Mouse (Mus musculus): ENCODE measurements around the gene Adamts17. TPM values are rescaled to one million over a fixed set of nuclear protein-coding genes. Genes with fewer than 3 reads are reported as not detected.

Gene Adamts17
- polyA plus RNA-seq, 1 experiment from 2014 or later, result 13.2 TPM

GRCm38 (mm10) chr7:66812289-66812688, 27.2 kb upstream of the Adamts17 start:
- no peak overlapping the region for H3K9ac ChIP-seq
- no peak for ATAC-seq (ENCODE audit: insufficient number of reproducible peaks, insufficient read depth, low FRiP score, low TSS enrichment, low read depth)
- peak overlapping the region; percentile 34; the same call in 1 of the 2 replicates for H3K27ac ChIP-seq
- no peaks in the 10 kb centered on the region for H3K9me3 ChIP-seq
- peaks cover 13% of the 10 kb centered on the region for H3K4me1 ChIP-seq
- no peaks in the 10 kb centered on the region for H3K36me3 ChIP-seq
- no peaks in the 10 kb centered on the region for H3K27me3 ChIP-seq
- H3K4me3 ChIP-seq, result no peak overlapping the region
- H3K4me2 ChIP-seq, result no peak overlapping the region
- 68% methylated on average over 4 of the region's 4 CpGs for WGBS

- ATAC-seq (ENCODE audit: insufficient number of reproducible peaks, insufficient read depth, low FRiP score, low TSS enrichment, low read depth), result peak; percentile 75
- Histone ChIP-seq H3K27ac (no peak overlapping the region), H3K27me3 (no peaks in the 10 kb centered on the region), H3K9me3 (no peaks in the 10 kb centered on the region), H3K9ac (no peak overlapping the region), H3K4me3 (no peak overlapping the region), H3K4me1 (peaks cover 13% of the 10 kb centered on the region), H3K36me3 (no peaks in the 10 kb centered on the region), H3K4me2 (no peak overlapping the region)
- WGBS, result 23% methylated on average over 9 of the region's 9 CpGs
These were observed 26.8 kb upstream of the Adamts17 start for GRCm38 (mm10) chr7:66812737-66813136.

GRCm38 (mm10) chr7:66813172-66813571, 26.4 kb upstream of the Adamts17 start:
- H3K27me3 ChIP-seq, result no peaks in the 10 kb centered on the region
- 63% methylated on average over 1 of the region's 1 CpGs for WGBS
- peaks cover 13% of the 10 kb centered on the region for H3K4me1 ChIP-seq
- no peak overlapping the region for H3K27ac ChIP-seq
- H3K9ac ChIP-seq, result no peak overlapping the region
- no peaks in the 10 kb centered on the region for H3K36me3 ChIP-seq
- no peak overlapping the region for H3K4me2 ChIP-seq
- no peak for ATAC-seq (ENCODE audit: insufficient number of reproducible peaks, insufficient read depth, low FRiP score, low TSS enrichment, low read depth)
- no peak overlapping the region for H3K4me3 ChIP-seq
- no peaks in the 10 kb centered on the region for H3K9me3 ChIP-seq

- 86% methylated on average over 6 of the region's 6 CpGs for WGBS
- Histone ChIP-seq H3K4me3 (no peak overlapping the region), H3K27ac (no peak overlapping the region), H3K4me2 (no peak overlapping the region), H3K9me3 (no peaks in the 10 kb centered on the region), H3K36me3 (no peaks in the 10 kb centered on the region), H3K27me3 (no peaks in the 10 kb centered on the region), H3K9ac (no peak overlapping the region), H3K4me1 (peaks cover 13% of the 10 kb centered on the region)
- ATAC-seq (ENCODE audit: insufficient number of reproducible peaks, insufficient read depth, low FRiP score, low TSS enrichment, low read depth), result no peak
These were observed 24.0 kb upstream of the Adamts17 start for GRCm38 (mm10) chr7:66815526-66815925.

- 26% methylated on average over 6 of the region's 6 CpGs for WGBS
- no peak for ATAC-seq (ENCODE audit: insufficient number of reproducible peaks, insufficient read depth, low FRiP score, low TSS enrichment, low read depth)
- Histone ChIP-seq H3K4me1 (peaks cover 6% of the 10 kb centered on the region; the same call in 1 of the 2 replicates), H3K9ac (no peak overlapping the region), H3K4me3 (no peak overlapping the region), H3K27ac (no peak overlapping the region), H3K4me2 (no peak overlapping the region), H3K9me3 (no peaks in the 10 kb centered on the region), H3K27me3 (no peaks in the 10 kb centered on the region), H3K36me3 (no peaks in the 10 kb centered on the region)
These were observed 19.5 kb upstream of the Adamts17 start for GRCm38 (mm10) chr7:66820034-66820433.

GRCm38 (mm10) chr7:66830803-66831202, 8.7 kb upstream of the Adamts17 start:
- Histone ChIP-seq H3K4me1 (peaks cover 31% of the 10 kb centered on the region), H3K9me3 (no peaks in the 10 kb centered on the region), H3K27me3 (no peaks in the 10 kb centered on the region)

GRCm38 (mm10) chr7:66831295-66831694, 8.2 kb upstream of the Adamts17 start:
- H3K27ac ChIP-seq, result peak overlapping the region; percentile 80

More at GRCm38 (mm10) chr7:66830803-66831202, 8.7 kb upstream of the Adamts17 start:
- WGBS, result 71% methylated on average over 5 of the region's 5 CpGs
- peak overlapping the region; percentile 23; the same call in 1 of the 2 replicates for H3K4me2 ChIP-seq
- H3K9ac ChIP-seq, result no peak overlapping the region
- no peaks in the 10 kb centered on the region for H3K36me3 ChIP-seq
- no peak for ATAC-seq (ENCODE audit: insufficient number of reproducible peaks, insufficient read depth, low FRiP score, low TSS enrichment, low read depth)
- H3K27ac ChIP-seq, result peak overlapping the region; percentile 80
- no peak overlapping the region for H3K4me3 ChIP-seq

GRCm38 (mm10) chr7:66840008-66840719, 629 bp downstream of the Adamts17 start:
- H3K4me1 ChIP-seq, result peaks cover 38% of the 10 kb centered on the region
- H3K4me3 ChIP-seq, result peak overlapping the region; percentile 67
- under 1% methylated on average over 74 of the region's 76 CpGs for WGBS
- H3K9me3 ChIP-seq, result no peaks in the 10 kb centered on the region
- peaks cover 10% of the 10 kb centered on the region for H3K27me3 ChIP-seq
- H3K36me3 ChIP-seq, result 0 out of 2 replicates have a peak, but pooled peaks cover 4% of the 10 kb centered on the region
- peak; percentile 1; the same call in 1 of the 2 replicates for ATAC-seq (ENCODE audit: insufficient number of reproducible peaks, insufficient read depth, low FRiP score, low TSS enrichment, low read depth)
- peak overlapping the region; percentile 70 for H3K27ac ChIP-seq
- H3K9ac ChIP-seq, result peak overlapping the region; percentile 79
- H3K4me2 ChIP-seq, result peak overlapping the region; percentile 99

More at GRCm38 (mm10) chr7:66831295-66831694, 8.2 kb upstream of the Adamts17 start:
- no peaks in the 10 kb centered on the region for H3K27me3 ChIP-seq
- peaks cover 31% of the 10 kb centered on the region for H3K4me1 ChIP-seq
- H3K4me2 ChIP-seq, result peak overlapping the region; percentile 23; the same call in 1 of the 2 replicates
- no peak overlapping the region for H3K9ac ChIP-seq
- H3K4me3 ChIP-seq, result no peak overlapping the region
- 31% methylated on average over 5 of the region's 5 CpGs for WGBS
- no peaks in the 10 kb centered on the region for H3K36me3 ChIP-seq
- H3K9me3 ChIP-seq, result no peaks in the 10 kb centered on the region
- no peak for ATAC-seq (ENCODE audit: insufficient number of reproducible peaks, insufficient read depth, low FRiP score, low TSS enrichment, low read depth)

GRCm38 (mm10) chr7:66841165-66841564, 1.6 kb downstream of the Adamts17 start:
- H3K9ac ChIP-seq, result peak overlapping the region; percentile 79; the same call in 1 of the 2 replicates
- no peaks in the 10 kb centered on the region for H3K9me3 ChIP-seq
- ATAC-seq (ENCODE audit: insufficient number of reproducible peaks, insufficient read depth, low FRiP score, low TSS enrichment, low read depth), result no peak
- H3K4me2 ChIP-seq, result peak overlapping the region; percentile 99
- 0 out of 2 replicates have a peak, but pooled peaks cover 4% of the 10 kb centered on the region for H3K36me3 ChIP-seq
- WGBS, result 56% methylated on average over 7 of the region's 7 CpGs
- H3K27me3 ChIP-seq, result peaks cover 10% of the 10 kb centered on the region
- H3K4me3 ChIP-seq, result peak overlapping the region; percentile 67
- H3K4me1 ChIP-seq, result peaks cover 34% of the 10 kb centered on the region
- 0 out of 2 replicates have a peak overlapping the region, but pooled peaks have one; percentile 4 for H3K27ac ChIP-seq

GRCm38 (mm10) chr7:66842021-66842420, 2.5 kb downstream of the Adamts17 start:
- WGBS, result 40% methylated on average over 10 of the region's 10 CpGs
- no peak overlapping the region for H3K9ac ChIP-seq
- ATAC-seq (ENCODE audit: insufficient number of reproducible peaks, insufficient read depth, low FRiP score, low TSS enrichment, low read depth), result no peak
- peak overlapping the region; percentile 5; the same call in 1 of the 2 replicates for H3K27ac ChIP-seq
- 0 out of 2 replicates have a peak overlapping the region, but pooled peaks have one; percentile 67 for H3K4me3 ChIP-seq
- 0 out of 2 replicates have a peak, but pooled peaks cover 4% of the 10 kb centered on the region for H3K36me3 ChIP-seq
- peaks cover 10% of the 10 kb centered on the region for H3K27me3 ChIP-seq
- peak overlapping the region; percentile 99 for H3K4me2 ChIP-seq
- peaks cover 34% of the 10 kb centered on the region for H3K4me1 ChIP-seq
- no peaks in the 10 kb centered on the region for H3K9me3 ChIP-seq

- H3K27me3 ChIP-seq, result peaks cover 5% of the 10 kb centered on the region
- H3K27ac ChIP-seq, result no peak overlapping the region
- H3K36me3 ChIP-seq, result 0 out of 2 replicates have a peak, but pooled peaks cover 4% of the 10 kb centered on the region
- peaks cover 34% of the 10 kb centered on the region for H3K4me1 ChIP-seq
- no peak overlapping the region for H3K4me2 ChIP-seq
- no peak overlapping the region for H3K4me3 ChIP-seq
- H3K9me3 ChIP-seq, result no peaks in the 10 kb centered on the region
- H3K9ac ChIP-seq, result no peak overlapping the region
- WGBS, result 76% methylated on average over 2 of the region's 2 CpGs
- no peak for ATAC-seq (ENCODE audit: insufficient number of reproducible peaks, insufficient read depth, low FRiP score, low TSS enrichment, low read depth)
These were observed 4.3 kb downstream of the Adamts17 start for GRCm38 (mm10) chr7:66843846-66844245.

- ATAC-seq (ENCODE audit: insufficient number of reproducible peaks, insufficient read depth, low FRiP score, low TSS enrichment, low read depth), result no peak
- peaks cover 20% of the 10 kb centered on the region for H3K4me1 ChIP-seq
- H3K9me3 ChIP-seq, result no peaks in the 10 kb centered on the region
- H3K9ac ChIP-seq, result no peak overlapping the region
- no peaks in the 10 kb centered on the region for H3K27me3 ChIP-seq
- H3K36me3 ChIP-seq, result peaks cover 7% of the 10 kb centered on the region; the same call in 1 of the 2 replicates
- 79% methylated on average over 6 of the region's 6 CpGs for WGBS
- H3K4me2 ChIP-seq, result no peak overlapping the region
- H3K4me3 ChIP-seq, result no peak overlapping the region
- no peak overlapping the region for H3K27ac ChIP-seq
These were observed 7.0 kb downstream of the Adamts17 start for GRCm38 (mm10) chr7:66846582-66846981.
